In genomic region chr7:135537341-135537901, GRCm38 (mm10) we compare ENCODE assay signal across 8 mouse cellular contexts. TPM values are rescaled to one million over a fixed set of nuclear protein-coding genes. Genes with fewer than 3 reads are reported as not detected.
A peak's percentile ranks its signal among the peaks of the same experiment; 100 is the strongest.
DNase-seq lines count a peak whose midpoint lies in the region; ATAC-seq and TF ChIP-seq lines count a peak whose summit lies in the region.

Gene Ptpre, plus strand, starts transcription at chr7:135537481.

- H3K9ac ChIP-seq in embryonic facial prominence, embryonic 15.5 days, result peak within 1 kb of the TSS; percentile 45
- H3K9ac ChIP-seq in limb, embryonic 13.5 days, result peak within 1 kb of the TSS; percentile 75
- peak within 1 kb of the TSS; percentile 67 for H3K9ac ChIP-seq in midbrain, embryonic 15.5 days

- WGBS in bone marrow, adult 2 months, result under 1% methylated on average over 28 of the region's 28 CpGs
- WGBS in embryonic facial prominence, embryonic 15.5 days, result 3% methylated on average over 28 of the region's 28 CpGs
- WGBS in limb, embryonic 13.5 days, result 4% methylated on average over 28 of the region's 28 CpGs
- WGBS in midbrain, embryonic 15.5 days, result 5% methylated on average over 28 of the region's 28 CpGs

- peaks cover 11% of the 10 kb centered on the region for H3K27me3 ChIP-seq in embryonic facial prominence, embryonic 15.5 days
- H3K27me3 ChIP-seq in limb, embryonic 13.5 days, result peaks cover 32% of the 10 kb centered on the region
- H3K27me3 ChIP-seq in midbrain, embryonic 15.5 days (replicated peaks), result peaks cover 14% of the 10 kb centered on the region

- H3K4me2 ChIP-seq in embryonic facial prominence, embryonic 15.5 days (replicated peaks), result peak within 1 kb of the TSS; percentile 97
- peak within 1 kb of the TSS; percentile 97 for H3K4me2 ChIP-seq in limb, embryonic 13.5 days (replicated peaks)
- peak within 1 kb of the TSS; percentile 91 for H3K4me2 ChIP-seq in midbrain, embryonic 15.5 days

- H3K36me3 ChIP-seq in embryonic facial prominence, embryonic 15.5 days, result no peaks in the 10 kb centered on the region
- H3K36me3 ChIP-seq in limb, embryonic 13.5 days, result no peaks in the 10 kb centered on the region
- H3K36me3 ChIP-seq in midbrain, embryonic 15.5 days (replicated peaks), result no peaks in the 10 kb centered on the region

- peaks cover 3% of the 10 kb centered on the region; the same call in 1 of the 2 replicates for H3K4me1 ChIP-seq in bone marrow, adult 2 months (ENCODE audit: control insufficient read depth, insufficient read depth, low read length)
- H3K4me1 ChIP-seq in embryonic facial prominence, embryonic 15.5 days, result peaks cover 6% of the 10 kb centered on the region; the same call in 1 of the 2 replicates
- H3K4me1 ChIP-seq in limb, embryonic 13.5 days, result 0 out of 2 replicates have a peak, but pooled peaks cover 10% of the 10 kb centered on the region
- H3K4me1 ChIP-seq in midbrain, embryonic 15.5 days, result peaks cover 6% of the 10 kb centered on the region

- DNase-seq in 3134 (ENCODE audit: extremely low read depth, insufficient read length, low spot score), result peak; percentile 79
- peak; percentile 81 for DNase-seq in heart, adult 8-10 months (ENCODE audit: low spot score)
- DNase-seq in kidney, adult 8-10 months, result peak; percentile 82 to 91
- peak; percentile 50 to 76 for DNase-seq in spleen, adult 18-20 months

- H3K9me3 ChIP-seq in embryonic facial prominence, embryonic 15.5 days (replicated peaks), result no peaks in the 10 kb centered on the region
- H3K9me3 ChIP-seq in limb, embryonic 13.5 days, result no peaks in the 10 kb centered on the region
- H3K9me3 ChIP-seq in midbrain, embryonic 15.5 days, result no peaks in the 10 kb centered on the region

- TF ChIP-seq CTCF in bone marrow, adult 2 months (IDR thresholded peaks at IDR 0.05; ENCODE audit: control insufficient read depth, insufficient read depth, low read length), result peak; percentile 70

- peak within 1 kb of the TSS; percentile 82 for H3K27ac ChIP-seq in bone marrow, adult 2 months (ENCODE audit: control insufficient read depth, insufficient read depth, low read depth, low read length, poor library complexity)
- peak within 1 kb of the TSS; percentile 63; the same call in 1 of the 2 replicates for H3K27ac ChIP-seq in embryonic facial prominence, embryonic 15.5 days (replicated peaks)
- H3K27ac ChIP-seq in limb, embryonic 13.5 days, result no peak within 1 kb of the TSS
- H3K27ac ChIP-seq in midbrain, embryonic 15.5 days, result peak within 1 kb of the TSS; percentile 86

- no peak for TF ChIP-seq POLR2A in bone marrow, adult 2 months (IDR thresholded peaks at IDR 0.05; ENCODE audit: borderline replicate concordance, control insufficient read depth, low read depth, low read length)

- peak; percentile 87 for ATAC-seq in embryonic facial prominence, embryonic 15.5 days (ENCODE audit: insufficient number of reproducible peaks, low FRiP score, low TSS enrichment, low read depth)
- peak; percentile 94 for ATAC-seq in limb, embryonic 13.5 days (ENCODE audit: low FRiP score, low read depth)
- ATAC-seq in midbrain, embryonic 15.5 days (replicated peaks), result peak; percentile 97

- peak within 1 kb of the TSS; percentile 83 for H3K4me3 ChIP-seq in bone marrow, adult 2 months (replicated peaks; ENCODE audit: control insufficient read depth, low read depth, low read length)
- H3K4me3 ChIP-seq in embryonic facial prominence, embryonic 15.5 days (replicated peaks), result peak within 1 kb of the TSS; percentile 70
- H3K4me3 ChIP-seq in limb, embryonic 13.5 days, result peak within 1 kb of the TSS; percentile 69
- H3K4me3 ChIP-seq in midbrain, embryonic 15.5 days, result peak within 1 kb of the TSS; percentile 77

RNA-seq across cellular contexts. Expression of gene Ptpre, which starts in this region (rescaled TPM):
- polyA plus RNA-seq in bone marrow, adult 2 months (2011; ENCODE audit: insufficient read depth, insufficient read length, low replicate concordance, missing spikeins), result 10.8 and 27.7 TPM in 2 replicates
- polyA plus RNA-seq in embryonic facial prominence, embryonic 15.5 days (2015; fragmentation: Nextera tagmentation; extraction: Ambion mirVana), result 6.3 and 6.4 TPM in 2 replicates
- 1 to 10 TPM; 1.9 to 3.8 (median 2.5) TPM for total RNA-seq in heart, adult 8-10 months (2022)
- polyA plus RNA-seq in limb, embryonic 13.5 days (2015; fragmentation: Nextera tagmentation; extraction: Ambion mirVana), result 3.0 and 3.5 TPM in 2 replicates
- 7.1 and 7.6 TPM in 2 replicates for polyA plus RNA-seq in midbrain, embryonic 15.5 days (2015; fragmentation: Nextera tagmentation; extraction: Ambion mirVana)
